Mouse (Mus musculus): ENCODE measurements around the gene Skap1. TPM values are rescaled to one million over a fixed set of nuclear protein-coding genes. Genes with fewer than 3 reads are reported as not detected.

The Skap1 gene
- total RNA-seq, 2 experiments from 2014 or later: 1.2 to 1.3 TPM

DNA sequence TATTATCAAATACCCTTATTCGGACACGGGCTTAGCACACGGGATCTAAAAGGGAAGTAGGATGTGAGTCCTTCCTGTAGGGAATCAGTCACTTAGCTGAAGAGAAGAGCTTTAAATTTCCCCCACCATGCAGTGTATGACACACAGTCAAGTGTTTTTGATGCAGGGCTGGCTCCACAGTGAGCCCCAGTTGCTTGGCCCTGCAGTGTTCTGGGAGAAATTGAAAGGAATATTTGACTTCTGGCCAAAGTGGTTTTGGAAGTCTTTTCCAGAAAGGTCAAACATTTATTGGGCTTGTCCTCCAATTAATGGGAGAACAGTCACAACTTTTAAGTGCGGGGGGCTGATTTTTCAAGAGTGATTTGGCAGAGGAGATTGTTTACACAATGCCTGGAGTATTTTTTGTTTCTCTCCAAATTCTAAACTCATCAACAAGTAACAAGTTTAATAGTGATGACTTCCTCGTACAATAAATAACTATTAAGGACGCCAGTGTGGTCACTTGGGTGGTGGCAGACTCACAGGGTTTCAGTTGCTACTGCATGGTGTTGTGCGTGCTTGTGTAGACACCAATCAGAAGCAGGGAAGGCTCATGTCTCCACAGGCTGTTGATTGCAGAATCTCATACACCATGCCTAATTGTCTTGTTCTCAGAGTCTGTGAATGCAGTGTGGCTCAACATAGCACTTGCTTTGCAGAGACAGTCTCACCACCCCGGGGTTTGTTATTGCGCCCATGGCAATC is 86.7 kb downstream of the Skap1 start:
- DNase-seq (ENCODE audit: extremely low spot score in 1 of 2, low spot score in 1 of 2): no peak

DNA sequence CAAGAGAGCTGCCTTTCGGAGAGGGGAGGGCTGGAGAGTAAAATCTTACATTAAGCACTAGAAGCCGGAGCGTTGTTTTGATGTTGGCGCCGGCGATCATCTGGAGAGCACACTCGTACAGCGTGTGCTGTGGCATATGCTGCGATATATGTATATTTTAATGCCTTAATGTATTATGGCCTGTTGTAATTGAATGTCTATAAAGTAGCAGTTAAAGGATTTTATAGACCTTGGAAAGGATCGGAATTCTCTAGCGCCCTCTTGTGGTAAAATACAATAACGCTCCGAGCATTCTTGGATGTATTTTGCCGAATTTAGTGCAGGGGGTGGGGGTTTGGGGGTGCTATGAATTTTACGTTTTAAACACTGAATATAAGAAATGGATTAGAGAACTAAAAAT is 88.7 kb downstream of the Skap1 start:
- DNase-seq (ENCODE audit: extremely low spot score in 1 of 2, low spot score in 1 of 2): peak; percentile 17 to 30

DNA sequence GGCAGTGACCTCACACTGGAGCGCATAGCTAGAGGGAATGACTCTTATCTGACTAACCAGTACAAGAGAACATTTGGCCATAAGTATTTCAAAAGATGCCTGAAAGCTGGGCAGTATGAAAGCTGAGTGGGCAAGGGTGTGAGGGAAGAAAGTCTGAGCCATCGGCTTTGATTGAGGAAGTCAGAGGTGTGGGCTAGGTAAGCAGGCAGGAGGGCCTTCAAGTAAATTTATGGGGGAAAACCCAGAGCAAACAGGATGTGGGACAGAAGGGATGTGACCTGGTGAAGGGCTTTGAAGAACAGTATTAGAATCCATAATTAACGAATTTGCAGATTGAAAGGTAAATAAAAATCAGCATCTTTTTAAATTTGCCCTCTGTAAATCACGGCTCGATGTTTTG is 95.8 kb downstream of the Skap1 start:
- DNase-seq (ENCODE audit: extremely low spot score in 1 of 2, low spot score in 1 of 2): no peak

- DNase-seq (ENCODE audit: extremely low spot score in 1 of 2, low spot score in 1 of 2): no peak
Observed at GRCm38 (mm10) chr11:96564088-96564487, 99.7 kb downstream of the Skap1 start.

DNA sequence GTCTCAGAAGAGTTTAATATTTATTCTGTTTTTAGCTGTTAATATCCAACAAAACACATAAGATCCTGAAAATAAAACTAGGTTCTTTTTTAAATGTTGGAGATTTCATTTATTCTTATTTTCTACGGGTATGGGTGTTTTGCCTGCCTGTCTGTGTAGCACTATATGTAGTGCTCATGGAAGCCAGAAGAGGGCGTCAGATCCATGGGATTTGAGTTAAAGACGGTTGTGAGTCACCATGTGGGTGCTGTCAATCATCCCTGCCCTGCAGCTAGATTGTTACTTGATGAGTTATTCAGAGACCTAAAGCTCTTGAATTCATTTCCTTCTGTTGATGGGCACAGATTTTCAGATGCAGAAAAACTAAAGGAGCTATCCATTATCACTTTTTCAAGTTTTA is 108.1 kb downstream of the Skap1 start:
- no peak for DNase-seq (ENCODE audit: extremely low spot score in 1 of 2, low spot score in 1 of 2)

GRCm38 (mm10) chr11:96576491-96577427 is 112.4 kb downstream of the Skap1 start:
- no peak for DNase-seq (ENCODE audit: extremely low spot score in 1 of 2, low spot score in 1 of 2)

- no peak for DNase-seq (ENCODE audit: extremely low spot score in 1 of 2, low spot score in 1 of 2)
Observed at GRCm38 (mm10) chr11:96578551-96579283, 114.3 kb downstream of the Skap1 start.

DNA sequence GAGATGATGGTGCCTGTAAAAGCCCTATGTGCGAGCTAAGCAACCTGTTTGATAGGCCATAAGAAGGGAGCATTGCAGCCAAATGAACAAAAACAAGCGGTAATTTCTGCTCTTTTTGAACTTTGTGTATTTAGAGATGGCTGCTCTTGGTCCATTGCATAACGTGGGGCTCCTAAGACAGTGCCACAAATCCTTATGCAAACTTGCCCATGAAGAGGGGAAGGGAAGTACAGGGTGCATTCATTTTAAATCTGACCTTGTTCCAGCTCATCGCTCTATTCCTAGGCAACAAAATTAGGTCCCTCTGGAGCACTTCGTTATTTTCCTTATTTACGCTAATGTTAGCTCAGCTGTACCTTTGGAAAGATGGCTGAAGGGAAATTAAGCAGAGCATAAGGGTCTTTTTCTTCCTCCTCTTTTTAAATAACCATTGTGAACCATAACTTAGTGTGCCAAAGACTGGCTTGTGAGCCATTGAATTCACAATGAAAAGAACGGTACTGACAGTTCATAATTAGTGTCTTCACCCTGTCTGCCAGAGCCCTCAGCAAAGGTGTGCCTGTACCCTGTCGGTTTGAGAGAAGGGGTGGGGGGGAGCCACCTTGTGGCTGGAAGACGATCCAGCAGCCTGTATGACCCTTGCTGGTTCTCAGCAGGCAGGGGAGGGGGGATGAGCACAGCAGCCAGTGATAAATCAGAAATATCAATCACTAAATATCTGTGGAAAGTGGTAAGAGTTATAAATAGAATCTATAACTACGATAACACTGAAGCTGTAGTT is 117.4 kb downstream of the Skap1 start:
- no peak for DNase-seq (ENCODE audit: extremely low spot score in 1 of 2, low spot score in 1 of 2)

DNA sequence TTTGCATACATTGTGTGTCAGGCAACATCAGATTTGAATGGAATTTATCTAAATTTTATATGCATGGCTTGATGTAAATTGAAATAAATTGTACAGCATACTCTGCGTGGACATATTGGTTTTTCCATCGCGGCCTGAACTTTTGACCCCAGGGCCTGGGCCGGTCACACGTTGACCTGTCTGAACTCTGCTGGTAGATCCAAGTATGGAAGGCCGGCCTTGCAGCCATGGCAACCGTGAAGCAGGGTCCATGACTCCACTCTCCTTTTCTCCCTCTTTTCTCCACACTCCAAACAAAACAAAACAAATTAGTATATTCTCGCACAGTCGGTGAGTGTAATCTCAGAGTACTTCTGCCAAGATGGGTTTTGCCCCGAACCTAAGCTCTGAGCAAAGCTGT is 118.2 kb downstream of the Skap1 start:
- no peak for DNase-seq (ENCODE audit: extremely low spot score in 1 of 2, low spot score in 1 of 2)

DNA sequence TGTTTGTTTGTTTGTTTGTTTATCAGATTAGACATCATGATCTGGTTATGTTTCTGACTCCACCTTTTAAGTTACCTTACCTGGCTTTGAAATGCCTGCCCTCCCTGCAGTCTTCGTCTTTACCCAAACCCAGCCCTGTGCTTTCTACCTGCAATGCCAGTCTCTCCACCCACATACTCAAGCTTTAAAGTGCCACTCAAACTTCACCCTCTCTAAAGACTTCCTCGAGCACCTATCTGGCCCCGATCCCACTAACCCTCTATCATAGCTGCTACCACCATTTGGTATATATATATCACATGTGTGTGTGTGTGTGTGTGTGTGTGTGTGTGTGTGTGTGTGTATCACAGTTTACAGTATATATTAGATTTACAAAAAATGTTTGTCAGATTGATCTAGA is 125.4 kb downstream of the Skap1 start:
- no peak for DNase-seq (ENCODE audit: extremely low spot score in 1 of 2, low spot score in 1 of 2)

DNA sequence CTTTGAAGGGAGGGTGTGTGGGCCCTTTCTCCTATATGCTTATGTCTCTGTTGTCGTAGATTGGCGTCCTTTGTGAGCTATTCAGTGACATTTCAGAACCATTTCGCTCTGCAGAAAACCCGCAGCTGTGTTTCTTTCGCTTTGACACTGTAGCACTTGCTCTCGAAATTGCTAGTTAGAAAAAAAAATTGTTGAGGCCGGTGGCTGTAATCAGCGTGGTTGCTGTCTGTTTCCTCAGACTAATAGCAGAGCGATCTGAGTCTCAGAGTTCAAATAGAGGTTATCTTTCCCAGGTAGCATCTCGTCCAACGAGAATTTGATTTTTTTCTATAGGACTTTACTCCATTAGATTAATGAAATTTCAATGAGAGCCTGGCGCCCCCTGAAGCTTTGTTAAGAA is 131.5 kb downstream of the Skap1 start:
- DNase-seq (ENCODE audit: extremely low spot score in 1 of 2, low spot score in 1 of 2): no peak

GRCm38 (mm10) chr11:96596301-96596700 is 131.9 kb downstream of the Skap1 start:
- DNase-seq (ENCODE audit: extremely low spot score in 1 of 2, low spot score in 1 of 2): no peak

- DNase-seq (ENCODE audit: extremely low spot score in 1 of 2, low spot score in 1 of 2): no peak
Observed at GRCm38 (mm10) chr11:96602806-96603205, 138.4 kb downstream of the Skap1 start.

DNA sequence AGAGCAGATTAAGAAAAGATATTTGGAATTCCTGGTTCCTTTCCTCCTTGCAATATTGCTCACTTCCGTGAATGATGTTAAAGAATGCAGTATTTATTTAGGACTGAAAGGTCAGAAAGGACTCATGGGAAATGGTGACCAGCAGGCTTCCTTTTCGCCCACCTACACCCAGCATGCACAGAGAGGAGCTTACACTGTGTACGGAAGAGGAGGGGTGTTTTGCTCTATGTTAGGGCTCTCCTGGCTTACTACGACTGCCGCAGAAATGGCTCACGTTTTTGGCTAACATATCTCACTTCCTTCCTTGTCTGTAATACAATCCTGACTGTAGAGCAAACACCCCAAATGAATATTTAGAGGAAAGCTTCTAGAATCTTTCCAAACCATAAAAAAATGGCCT is 139.9 kb downstream of the Skap1 start:
- no peak for DNase-seq (ENCODE audit: extremely low spot score in 1 of 2, low spot score in 1 of 2)

DNA sequence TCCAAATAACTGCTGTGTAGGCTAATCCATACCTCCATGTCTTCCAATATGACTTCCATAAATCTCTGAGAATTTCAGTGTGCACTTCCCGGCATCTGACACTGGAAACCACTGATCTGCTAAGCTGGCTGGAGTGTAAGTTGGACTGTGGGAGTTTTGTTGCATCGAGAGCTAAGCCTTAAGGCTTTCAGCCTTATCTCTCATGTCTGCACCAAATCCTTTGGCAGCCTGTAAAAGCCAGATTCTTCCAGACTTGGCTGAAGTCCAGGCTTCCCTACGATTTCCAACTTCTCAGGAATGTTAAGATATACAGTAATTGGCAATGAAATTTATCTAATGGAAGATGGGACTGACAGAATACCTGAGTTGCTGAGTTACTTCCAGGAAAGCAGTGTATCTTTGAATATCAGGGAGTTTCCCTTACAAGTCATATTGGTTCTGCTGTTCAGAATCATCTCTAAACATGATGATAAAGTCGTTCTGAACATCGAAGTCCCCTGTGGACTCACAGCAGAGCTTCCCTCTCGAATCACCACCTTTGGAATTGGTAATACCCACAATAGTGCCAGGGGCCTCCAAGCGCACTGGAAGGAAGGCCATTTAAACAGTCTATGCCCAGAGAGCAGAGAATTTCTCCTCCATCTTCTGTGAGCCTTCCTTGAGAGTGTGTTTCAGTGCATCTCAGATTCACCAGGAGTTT is 140.5 kb downstream of the Skap1 start:
- no peak for DNase-seq (ENCODE audit: extremely low spot score in 1 of 2, low spot score in 1 of 2)

- no peak for DNase-seq (ENCODE audit: extremely low spot score in 1 of 2, low spot score in 1 of 2)
Observed at GRCm38 (mm10) chr11:96605516-96605915, 141.1 kb downstream of the Skap1 start.

GRCm38 (mm10) chr11:96612596-96612995 is 148.2 kb downstream of the Skap1 start:
- DNase-seq (ENCODE audit: extremely low spot score in 1 of 2, low spot score in 1 of 2): no peak

DNA sequence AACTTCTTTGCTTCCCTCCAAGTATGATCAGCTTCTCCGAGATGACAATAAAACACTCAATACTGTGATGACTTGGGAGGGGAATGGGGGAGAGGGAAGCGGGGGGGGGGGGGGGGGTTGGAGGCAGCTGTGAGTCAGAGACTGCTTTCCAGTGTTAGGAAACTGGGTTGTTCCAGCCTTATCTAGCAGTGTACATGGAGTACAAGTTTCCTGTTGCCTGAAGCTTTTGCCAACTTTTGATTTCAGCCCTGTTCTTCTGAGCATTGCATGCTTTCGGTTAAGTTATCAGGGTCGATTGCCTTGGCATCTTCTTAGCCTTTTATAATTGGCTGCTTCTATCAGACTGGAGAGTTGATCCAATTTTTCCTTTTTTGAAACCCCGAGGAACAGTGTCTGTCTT is 152.4 kb downstream of the Skap1 start:
- DNase-seq (ENCODE audit: extremely low spot score in 1 of 2, low spot score in 1 of 2): no peak

DNA sequence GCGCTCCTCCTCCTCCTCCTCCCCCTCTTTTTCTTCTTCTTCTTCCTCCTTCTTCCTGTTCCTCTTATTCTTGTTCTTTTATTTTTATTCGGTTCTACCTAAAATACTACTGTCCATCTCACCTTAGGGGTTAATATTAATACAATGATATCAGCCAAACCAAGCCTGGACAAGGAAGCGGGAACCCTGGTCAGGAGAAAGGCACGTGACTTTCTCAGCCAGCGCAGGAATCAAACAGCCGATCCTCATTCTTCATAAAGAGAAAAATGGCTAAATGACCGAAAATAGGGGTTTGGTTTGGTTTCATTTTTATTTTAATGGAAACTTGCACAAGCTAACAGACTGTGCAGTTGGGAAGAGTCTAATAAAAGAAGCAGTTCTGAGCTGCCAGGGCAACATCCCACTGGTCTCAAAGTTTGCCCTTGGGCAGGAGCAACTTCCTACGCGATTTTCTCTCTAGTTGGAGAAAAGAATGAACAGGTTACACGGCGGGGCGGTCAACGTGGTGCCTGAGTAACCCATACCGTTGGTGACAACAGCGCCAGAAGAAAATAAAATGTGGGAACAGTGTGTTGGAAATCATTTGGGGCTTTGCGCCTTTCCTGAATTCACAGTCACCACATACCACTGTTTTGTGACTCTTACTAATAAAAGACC is 154.5 kb downstream of the Skap1 start:
- no peak for DNase-seq (ENCODE audit: extremely low spot score in 1 of 2, low spot score in 1 of 2)

All from layer of hippocampus, postnatal 25 days (tissue).